Mouse (Mus musculus): Measurements from ENCODE around the gene Dbndd1. TPM values are rescaled to one million over a fixed set of nuclear protein-coding genes. Genes with fewer than 3 reads are reported as not detected.
A peak's percentile ranks its signal among the peaks of the same experiment; 100 is the strongest.
"Not testable (repeated sequence)": the region's sequence is repeated elsewhere in the genome, so short reads cannot be mapped to it uniquely, and the experiment has no call there.

Gene Dbndd1
- total RNA-seq, 2 experiments from 2014 or later: not detected

DNA sequence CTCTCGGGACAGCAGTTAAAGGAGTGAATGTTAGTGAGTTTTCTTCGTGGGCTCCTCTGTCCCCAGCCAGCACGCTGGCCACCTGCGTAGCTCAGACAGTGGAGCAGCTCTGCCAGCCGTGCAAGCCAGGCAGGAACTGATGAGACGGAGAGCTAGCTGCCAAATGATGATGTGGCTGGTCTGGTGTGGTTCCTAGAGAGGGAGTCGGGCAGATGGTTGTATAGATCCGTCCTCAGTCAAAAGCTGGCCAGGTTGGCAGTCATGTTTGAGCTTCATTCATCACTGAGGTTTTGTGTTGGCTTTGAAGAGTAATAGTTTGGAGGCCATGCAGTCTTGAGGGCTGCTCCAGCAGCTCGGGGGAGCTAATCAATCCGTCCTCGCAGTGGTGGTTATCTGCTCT, 16.3 kb downstream of the Dbndd1 start:
- no peak for DNase-seq
- intact Hi-C loops (cut with DNase I): no loop called here

GRCm38 (mm10) chr8:123497699-123498098, 17.6 kb downstream of the Dbndd1 start:
- intact Hi-C loops (cut with DNase I): no loop called here
- DNase-seq: no peak

DNA sequence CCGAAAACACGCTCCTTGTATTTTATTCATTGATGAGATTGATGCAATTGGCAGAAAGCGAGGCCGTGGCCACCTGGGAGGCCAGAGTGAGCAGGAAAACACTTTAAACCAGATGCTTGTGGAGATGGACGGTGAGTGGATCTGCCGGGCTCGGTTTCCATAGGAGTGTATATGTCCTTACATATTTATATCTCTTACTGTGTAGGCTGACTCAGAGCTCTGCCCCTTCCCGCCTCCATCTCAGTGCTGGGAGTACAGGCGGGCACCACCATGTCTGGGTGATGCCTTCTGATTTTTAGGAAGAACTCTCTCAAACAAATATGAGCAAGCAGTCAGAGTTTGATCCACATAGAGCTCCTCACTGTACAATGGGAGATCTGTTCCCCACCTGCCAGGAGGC, 22.4 kb downstream of the Dbndd1 start:
- DNase-seq: no peak
- intact Hi-C loops (cut with DNase I): no loop called here

GRCm38 (mm10) chr8:123491280-123492075, 23.8 kb downstream of the Dbndd1 start:
- intact Hi-C loops (cut with DNase I): no loop called here
- DNase-seq: no peak

GRCm38 (mm10) chr8:123482627-123483026, 32.6 kb downstream of the Dbndd1 start:
- intact Hi-C loops (cut with DNase I): no loop called here
- DNase-seq: no peak

GRCm38 (mm10) chr8:123478456-123479218, 36.6 kb downstream of the Dbndd1 start:
- no peak for DNase-seq
- intact Hi-C loops (cut with DNase I): loop anchor here (2.0 kb wide), 1 partner anchor 40 kb away; the partner anchor contains the start of gene Gas8

- peak; percentile 92 to 97 for DNase-seq
- intact Hi-C loops (cut with DNase I): loop anchor here (2.0 kb wide), 2 partner anchors 35 to 41 kb away; partner anchors contain the start of gene Gas8
These were observed 37.5 kb downstream of the Dbndd1 start, which contains the start of gene Afg3l1 for GRCm38 (mm10) chr8:123477737-123478258. Afg3l1 (plus strand) TSS chr8:123477903.

GRCm38 (mm10) chr8:123476911-123477736, 38.1 kb downstream of the Dbndd1 start:
- intact Hi-C loops (cut with DNase I): loop anchor here (2.0 kb wide), 1 partner anchor 34 kb away; no protein-coding TSS in a partner anchor
- peak in 1 of 2 experiments; percentile 34 for DNase-seq

GRCm38 (mm10) chr8:123474549-123474948, 40.7 kb downstream of the Dbndd1 start:
- DNase-seq; intact Hi-C loops (cut with DNase I): not testable (repeated sequence)

DNA sequence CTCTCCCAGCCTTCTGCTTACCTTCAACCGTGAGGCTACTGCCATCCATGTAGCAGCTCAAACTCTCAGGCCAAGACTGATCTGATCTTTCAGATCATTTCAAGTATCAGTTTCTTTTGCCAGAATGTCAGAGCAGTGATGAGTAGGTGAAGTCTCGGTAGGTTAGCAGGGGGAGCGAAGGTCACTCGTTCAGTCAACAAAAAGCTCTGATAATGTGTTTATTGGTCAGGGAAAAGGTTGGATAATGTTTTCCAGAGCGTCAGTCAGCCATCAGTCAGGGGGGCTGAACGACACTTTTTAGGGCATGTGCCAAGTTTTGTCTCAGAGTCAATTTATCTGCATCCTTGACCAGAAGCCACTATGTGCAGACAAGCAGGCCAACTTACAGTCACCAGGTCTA, 42.3 kb downstream of the Dbndd1 start:
- intact Hi-C loops (cut with DNase I): not testable (repeated sequence)

DNA sequence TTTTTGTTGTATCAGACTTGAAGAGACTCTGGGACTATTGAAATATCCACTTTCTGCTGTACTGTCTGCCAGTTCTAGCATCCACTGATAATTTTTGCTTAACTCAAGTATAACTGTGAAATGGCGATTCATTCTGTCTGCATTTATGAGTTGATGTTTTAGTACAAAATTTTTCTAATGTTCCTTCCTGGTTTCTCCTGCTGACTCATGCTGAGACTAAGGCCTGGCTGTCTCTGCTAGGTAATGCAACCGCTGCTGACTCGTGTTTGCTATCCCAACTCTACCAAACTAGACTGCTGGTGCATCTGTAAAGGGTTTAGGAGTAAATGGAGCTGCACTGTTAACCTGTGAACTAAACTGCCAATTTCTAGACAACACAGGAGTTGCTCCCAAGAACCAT, 47.8 kb downstream of the Dbndd1 start:
- intact Hi-C loops (cut with DNase I): no loop called here
- no peak for DNase-seq

More for the DNA sequence above, 42.3 kb downstream of the Dbndd1 start:
- not testable (repeated sequence) for DNase-seq

- no peak for DNase-seq
- intact Hi-C loops (cut with DNase I): no loop called here
These were observed 51.6 kb downstream of the Dbndd1 start for GRCm38 (mm10) chr8:123463651-123464050.

Other genes with a start within 250 kb of the Dbndd1 start
- gene Fanca, start 196.9 kb downstream of the Dbndd1 start, total RNA-seq (2021): 1 to 10 TPM; 1.7 to 3.4 TPM
- gene Spire2, start 182.8 kb downstream of the Dbndd1 start, total RNA-seq (2021): under 1 TPM; 0.11 to 0.14 TPM
- gene Tcf25, start 141.7 kb downstream of the Dbndd1 start, total RNA-seq (2021): 100 to 1,000 TPM; 121 to 130 TPM
- not detected for gene Mc1r, start 108.4 kb downstream of the Dbndd1 start, total RNA-seq (2021)
- gene Tubb3, start 104.0 kb downstream of the Dbndd1 start, total RNA-seq (2021): under 1 TPM in 1 of 2 experiments, not detected in 1; 0.72 TPM
- 10 to 100 TPM; 51.6 to 58.1 TPM for gene Def8, start 91.9 kb downstream of the Dbndd1 start, total RNA-seq (2021)
- gene Afg3l1, start 37.6 kb downstream of the Dbndd1 start, total RNA-seq (2021): 10 to 100 TPM; 62.6 to 74.3 TPM
- gene Gas8, start 3.4 kb upstream of the Dbndd1 start, total RNA-seq (2021): 1 to 10 TPM; 4.4 to 5.2 TPM
- gene Rhou, start 138.5 kb upstream of the Dbndd1 start, total RNA-seq (2021): 1 to 10 TPM; 6.6 to 8.3 TPM